Mouse (Mus musculus) hindbrain, postnatal 0 days (tissue): ENCODE results near the gene Tead3. TPM values are rescaled to one million over a fixed set of nuclear protein-coding genes. Genes with fewer than 3 reads are reported as not detected.

Experiments used
- ATAC-seq: fragments of 200-750 bp; cut with Nextera tagmentation; 2 replicates; pipeline ENCODE4 v1.8.0; 2017; ENCODE audit warnings: mild to moderate bottlenecking, moderate TSS enrichment, moderate library complexity
- DNase-seq: peaks from one replicate; pipeline ENCODE4 v3.0.0-alpha.2; 2015; ENCODE audit warnings: low spot score
- H3K27ac ChIP-seq: fragments of 300-500 bp; sonication (generic); 2 replicates; pipeline ENCODE4 v1.5.1; 2014; ENCODE audit warnings: mild to moderate bottlenecking
- H3K27me3 ChIP-seq: fragments of 300-500 bp; sonication (generic); 2 replicates; pipeline ENCODE4 v1.6.1; 2014; ENCODE audit warnings: low read length, mixed read lengths; ENCODE audit not compliant: insufficient read depth
- H3K36me3 ChIP-seq: fragments of 300-500 bp; sonication (generic); 2 replicates; pipeline ENCODE4 v1.6.1; 2014; ENCODE audit warnings: low read length, mixed read lengths; ENCODE audit not compliant: insufficient read depth
- H3K4me1 ChIP-seq: fragments of 300-500 bp; sonication (generic); 2 replicates; pipeline ENCODE4 v1.6.1; 2014; ENCODE audit warnings: antibody characterized with exemption, low read length, mixed read lengths; ENCODE audit not compliant: insufficient read depth
- H3K4me2 ChIP-seq: fragments of 300-500 bp; sonication (generic); 2 replicates; pipeline ENCODE4 v1.6.1; 2014; ENCODE audit warnings: low read depth, mild to moderate bottlenecking, low read length, moderate library complexity, mixed read lengths
- H3K4me3 ChIP-seq: fragments of 300-500 bp; sonication (generic); 2 replicates; pipeline ENCODE4 v1.5.1; 2014; ENCODE audit warnings: low read length
- H3K9ac ChIP-seq: fragments of 300-500 bp; sonication (generic); replicated peaks from 2 replicates; pipeline ENCODE4 v1.6.1; 2014; ENCODE audit warnings: mild to moderate bottlenecking, low read length, moderate library complexity, mixed read lengths
- H3K9me3 ChIP-seq: fragments of 300-500 bp; sonication (generic); 2 replicates; pipeline ENCODE4 v1.6.1; 2016; ENCODE audit warnings: low read length, mixed read lengths
- CTCF ChIP-seq: IDR thresholded peaks from 2 replicates; pipeline ENCODE4 v1.5.1; 2016; ENCODE audit warnings: antibody characterized with exemption, control low read depth, low read depth
- WGBS: fragments of 180-500 bp; shearing (Covaris S2); extraction: QIAGEN DNeasy Blood & Tissue Kit; methylation state at CpG from one replicate; pipeline ENCODE4 v1.1.7; 2014; 5-methylcytosine and 5-hydroxymethylcytosine counted together
- polyA plus RNA-seq: library from polyadenylated mRNA; unstranded; fragments of >200 nt; fragmentation: Nextera tagmentation; extraction: Ambion mirVana; gene quantifications from 2 replicates; pipeline ENCODE4 v1.2.1, GENCODE M21; 2015
- total RNA-seq: library from RNA; depleted of rRNA; stranded (reverse); fragments of >200 nt; gene quantifications from 2 replicates; pipeline ENCODE4 v1.2.3, GENCODE M21; 2014

Tead3 gene
- total and polyA plus RNA-seq, 2 experiments from 2014 or later, result 1.7 to 9.4 TPM

DNA sequence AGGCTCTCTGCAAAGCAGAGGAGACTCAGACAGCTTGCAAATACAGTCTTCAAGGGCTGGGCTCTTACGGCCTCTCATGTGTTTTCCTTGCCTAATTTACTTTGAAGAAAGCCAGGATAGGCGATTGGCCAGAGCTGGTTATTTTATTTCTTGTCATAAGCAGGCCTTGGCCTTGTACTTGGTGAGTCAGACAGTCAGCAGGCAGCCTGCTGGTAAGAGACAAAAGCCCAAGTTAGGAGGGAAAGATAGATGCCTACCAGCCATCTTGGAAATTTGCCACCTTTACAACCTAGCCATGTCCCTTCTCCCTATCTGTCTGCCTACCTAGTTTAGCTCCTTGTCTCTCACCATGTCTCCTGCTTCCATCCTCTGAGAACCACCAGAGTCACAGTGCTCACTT, 20.7 kb upstream of the Tead3 start:
- Histone ChIP-seq H3K36me3 (no peaks in the 10 kb centered on the region), H3K27me3 (peaks cover 19% of the 10 kb centered on the region), H3K4me2 (no peak overlapping the region), H3K27ac (no peak overlapping the region), H3K4me3 (no peak overlapping the region), H3K4me1 (no peaks in the 10 kb centered on the region), H3K9me3 (no peaks in the 10 kb centered on the region), H3K9ac (no peak overlapping the region)
- 61% methylated on average over 2 of the region's 2 CpGs for WGBS
- no peak for TF ChIP-seq CTCF
- DNase-seq (no peak), ATAC-seq (no peak)

- Histone ChIP-seq H3K4me2 (no peak overlapping the region), H3K4me3 (no peak overlapping the region), H3K27ac (no peak overlapping the region), H3K27me3 (peaks cover 14% of the 10 kb centered on the region), H3K9me3 (no peaks in the 10 kb centered on the region), H3K4me1 (no peaks in the 10 kb centered on the region), H3K36me3 (no peaks in the 10 kb centered on the region), H3K9ac (no peak overlapping the region)
- 75% methylated on average over 5 of the region's 5 CpGs for WGBS
- no peak for TF ChIP-seq CTCF
- DNase-seq, result no peak
- ATAC-seq, result no peak
Observed at GRCm38 (mm10) chr17:28369056-28369455, 18.4 kb upstream of the Tead3 start.

DNA sequence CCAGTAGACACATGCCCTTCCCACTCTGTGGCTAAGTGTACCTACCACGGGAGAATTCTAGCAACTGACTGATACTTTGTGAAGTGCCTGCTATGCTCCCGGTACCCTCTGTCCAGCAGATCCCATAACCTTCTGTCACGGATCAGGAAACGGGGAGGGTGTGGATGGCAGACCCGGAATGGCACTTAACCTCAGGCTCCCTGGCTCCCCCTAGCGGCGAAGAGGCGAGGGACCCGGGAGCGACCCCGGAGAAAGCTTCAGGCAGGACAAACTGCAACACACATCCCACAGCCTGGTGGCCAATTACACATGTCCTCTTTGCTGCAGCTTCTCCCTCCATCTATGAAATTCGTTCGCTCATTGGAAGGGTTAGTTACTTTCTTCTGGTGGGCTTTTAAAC, 17.8 kb upstream of the Tead3 start:
- peak; percentile 85 for TF ChIP-seq CTCF
- 0 out of 2 replicates have a peak, but pooled peaks have one; percentile 38 for ATAC-seq
- WGBS, result 7% methylated on average over 13 of the region's 13 CpGs

DNA sequence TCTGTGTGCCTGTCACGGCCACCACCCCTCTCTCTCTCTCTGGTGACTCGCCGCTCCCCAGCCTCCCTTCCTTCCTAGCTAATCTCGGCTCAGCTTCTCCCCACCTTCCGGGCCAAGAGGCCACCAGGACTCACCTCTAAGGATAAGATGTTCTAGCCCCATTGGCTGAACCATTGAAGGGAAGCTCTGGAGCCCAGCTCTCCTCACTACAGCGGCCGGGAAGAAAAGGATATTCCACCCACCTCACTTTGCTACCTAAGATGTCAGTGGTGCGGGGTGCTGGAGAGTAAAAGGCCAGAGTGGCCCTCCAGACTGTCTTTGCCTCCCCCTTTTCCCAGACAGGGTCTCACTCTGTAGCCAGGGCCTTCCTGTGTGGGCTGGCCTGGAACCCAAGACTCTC, 14.5 kb upstream of the Tead3 start, which contains the start of gene Tulp1:
Gene Tulp1 (minus strand): TSS at position 101 of the 400 bp plus-strand sequence.
- ATAC-seq (no peak), DNase-seq (no peak)
- Histone ChIP-seq H3K27me3 (peaks cover 21% of the 10 kb centered on the region), H3K4me1 (no peaks in the 10 kb centered on the region; the same call in 1 of the 2 replicates), H3K27ac (no peak within 1 kb of the TSS), H3K9me3 (no peaks in the 10 kb centered on the region), H3K4me3 (peak within 1 kb of the TSS; percentile 15), H3K9ac (no peak within 1 kb of the TSS), H3K36me3 (no peaks in the 10 kb centered on the region), H3K4me2 (peak within 1 kb of the TSS; percentile 41)
- WGBS, result 26% methylated on average over 8 of the region's 8 CpGs
- no peak for TF ChIP-seq CTCF

More for the DNA sequence above, 17.8 kb upstream of the Tead3 start:
- Histone ChIP-seq H3K27ac (no peak overlapping the region), H3K4me2 (no peak overlapping the region), H3K4me3 (no peak overlapping the region), H3K36me3 (no peaks in the 10 kb centered on the region), H3K9ac (no peak overlapping the region), H3K4me1 (no peaks in the 10 kb centered on the region; the same call in 1 of the 2 replicates), H3K27me3 (peaks cover 20% of the 10 kb centered on the region), H3K9me3 (no peaks in the 10 kb centered on the region)
- peak; percentile 54 for DNase-seq

GRCm38 (mm10) chr17:28363507-28363906, 12.9 kb upstream of the Tead3 start:
- no peaks in the 10 kb centered on the region for H3K36me3 ChIP-seq
- WGBS, result 15% methylated on average over 6 of the region's 6 CpGs
- H3K27ac ChIP-seq, result no peak overlapping the region
- DNase-seq, result no peak
- ATAC-seq, result no peak
- H3K27me3 ChIP-seq, result peaks cover 30% of the 10 kb centered on the region
- no peak overlapping the region; the same call in 1 of the 2 replicates for H3K4me3 ChIP-seq
- TF ChIP-seq CTCF, result no peak
- no peak overlapping the region for H3K9ac ChIP-seq
- H3K4me2 ChIP-seq, result peak overlapping the region; percentile 54; the same call in 1 of the 2 replicates
- H3K4me1 ChIP-seq, result no peaks in the 10 kb centered on the region; the same call in 1 of the 2 replicates
- H3K9me3 ChIP-seq, result no peaks in the 10 kb centered on the region

DNA sequence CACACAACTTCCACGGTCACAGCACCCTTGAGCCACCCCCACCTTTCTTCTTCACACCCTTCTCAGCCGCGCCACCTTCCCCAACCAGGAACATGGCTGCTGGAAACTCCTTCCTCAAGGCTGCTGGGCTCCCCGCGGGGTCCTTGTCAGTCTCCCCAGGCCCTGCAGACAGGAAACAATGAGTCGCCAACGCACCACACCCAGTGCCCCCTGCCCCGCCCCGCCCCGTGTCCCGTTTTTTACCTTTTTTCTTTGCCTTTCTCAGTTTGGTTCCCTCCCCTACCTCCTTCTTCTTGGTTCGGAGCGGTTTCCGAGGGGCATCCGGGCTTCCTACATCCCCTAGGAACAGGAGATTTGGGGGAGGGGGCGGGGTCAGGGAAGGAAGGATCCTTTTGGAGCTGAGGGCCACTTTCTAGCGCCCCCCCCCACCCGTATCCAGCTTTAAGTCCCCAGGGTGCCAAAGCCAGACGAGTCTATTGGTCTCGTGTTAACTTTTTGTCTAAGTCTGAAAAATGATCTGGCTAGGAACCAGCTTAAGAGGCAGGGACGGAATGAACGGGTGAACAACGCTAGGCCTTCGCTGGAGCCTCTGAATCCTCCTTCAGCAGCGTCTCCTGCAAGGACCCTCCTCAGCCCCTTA, 12.2 kb upstream of the Tead3 start:
- Histone ChIP-seq H3K4me2 (peak overlapping the region; percentile 54), H3K9me3 (no peaks in the 10 kb centered on the region), H3K4me1 (no peaks in the 10 kb centered on the region; the same call in 1 of the 2 replicates), H3K9ac (peak overlapping the region; percentile 28; the same call in 1 of the 2 replicates), H3K27ac (no peak overlapping the region), H3K27me3 (peaks cover 30% of the 10 kb centered on the region), H3K4me3 (peak overlapping the region; percentile 28), H3K36me3 (no peaks in the 10 kb centered on the region)
- DNase-seq (peak; percentile 23), ATAC-seq (no peak)
- WGBS, result 2% methylated on average over 25 of the region's 25 CpGs
- TF ChIP-seq CTCF, result 0 out of 2 replicates have a peak, but pooled peaks have one; percentile 9
